In the genomic region with DNA sequence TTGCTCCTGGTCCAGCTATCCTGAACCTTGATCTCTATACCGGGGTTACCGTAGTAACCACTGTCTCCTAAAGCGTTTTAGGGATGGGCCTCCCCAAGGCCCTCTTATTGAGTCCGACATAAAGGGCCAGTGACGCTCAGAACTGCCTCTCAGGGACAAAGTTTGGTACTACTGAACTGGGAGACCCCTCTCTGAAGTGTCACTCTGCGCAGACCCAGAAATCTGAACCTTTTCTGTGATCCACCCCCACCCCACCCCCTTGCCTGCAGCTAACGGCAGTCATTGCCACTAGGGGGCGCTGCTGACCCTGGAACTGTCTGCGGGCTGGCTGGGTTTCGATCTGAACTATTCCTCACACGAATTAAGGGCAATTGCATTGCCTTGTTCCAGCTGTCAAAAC, we compare ENCODE assay signal across 8 mouse cellular contexts. TPM values are rescaled to one million over a fixed set of nuclear protein-coding genes. Genes with fewer than 3 reads are reported as not detected.
DNase-seq lines count a peak whose midpoint lies in the region; ATAC-seq and TF ChIP-seq lines count a peak whose summit lies in the region.

No protein-coding gene starts in this region.

- no peak overlapping the region; the same call in 1 of the 2 replicates for H3K9ac ChIP-seq in forebrain, embryonic 11.5 days (ENCODE audit: low read length)
- H3K9ac ChIP-seq in heart, embryonic 12.5 days = no peak overlapping the region
- no peak overlapping the region for H3K9ac ChIP-seq in kidney, embryonic 16.5 days (replicated peaks; ENCODE audit: low read length)
- no peak overlapping the region for H3K9ac ChIP-seq in limb, embryonic 11.5 days (ENCODE audit: low read length)
- no peak overlapping the region for H3K9ac ChIP-seq in midbrain, postnatal 0 days (replicated peaks; ENCODE audit: low read length, poor library complexity, severe bottlenecking)

- peak in 1 of 2 experiments; percentile 5 for DNase-seq in spleen, adult 2 months (ENCODE audit: low read depth in 1 of 2, low spot score in 2 of 2)
- DNase-seq in spleen, postnatal 4 days (ENCODE audit: low spot score in 2 of 2) = no peak
- DNase-seq in forebrain, embryonic 11.5 days (ENCODE audit: low spot score) = peak; percentile 95
- DNase-seq in limb, embryonic 11.5 days (ENCODE audit: low spot score) = peak; percentile 97
- DNase-seq in midbrain, postnatal 0 days (ENCODE audit: low spot score) = peak; percentile 80
- DNase-seq in testis, postnatal 14 days (ENCODE audit: low spot score) = peak; percentile 75

- H3K4me2 ChIP-seq in forebrain, embryonic 11.5 days (ENCODE audit: low read depth, low read length, severe bottlenecking) = peak overlapping the region; percentile 27; the same call in 1 of the 2 replicates
- H3K4me2 ChIP-seq in heart, embryonic 12.5 days = peak overlapping the region; percentile 41; the same call in 1 of the 2 replicates
- H3K4me2 ChIP-seq in kidney, embryonic 16.5 days (replicated peaks; ENCODE audit: low read depth, low read length) = peak overlapping the region; percentile 34
- H3K4me2 ChIP-seq in limb, embryonic 11.5 days (ENCODE audit: low read depth, severe bottlenecking) = peak overlapping the region; percentile 21
- no peak overlapping the region for H3K4me2 ChIP-seq in midbrain, postnatal 0 days (ENCODE audit: low read depth, low read length, poor library complexity, severe bottlenecking)

- peak; percentile 28; the same call in 1 of the 2 replicates for TF ChIP-seq CTCF in spleen, adult 2 months (IDR thresholded peaks at IDR 0.05; ENCODE audit: extremely low read depth, insufficient read depth, insufficient read length, insufficient replicate concordance)
- peak; percentile 92 for TF ChIP-seq CTCF in midbrain, postnatal 0 days (IDR thresholded peaks at IDR 0.05)

- H3K9me3 ChIP-seq in forebrain, embryonic 11.5 days (ENCODE audit: control insufficient read depth, low read length) = no peaks in the 10 kb centered on the region; the same call in 1 of the 2 replicates
- no peaks in the 10 kb centered on the region for H3K9me3 ChIP-seq in heart, embryonic 12.5 days (replicated peaks)
- H3K9me3 ChIP-seq in kidney, embryonic 16.5 days (ENCODE audit: low read length) = no peaks in the 10 kb centered on the region; the same call in 1 of the 2 replicates
- H3K9me3 ChIP-seq in limb, embryonic 11.5 days (ENCODE audit: control insufficient read depth, low read length) = peaks cover 3% of the 10 kb centered on the region; the same call in 1 of the 2 replicates
- no peaks in the 10 kb centered on the region for H3K9me3 ChIP-seq in midbrain, postnatal 0 days (ENCODE audit: low read length)

- no peaks in the 10 kb centered on the region for H3K27me3 ChIP-seq in spleen, adult 2 months (ENCODE audit: control insufficient read depth, insufficient read depth, low read length)
- no peaks in the 10 kb centered on the region for H3K27me3 ChIP-seq in forebrain, embryonic 11.5 days (ENCODE audit: control insufficient read depth, insufficient read depth, low read length)
- H3K27me3 ChIP-seq in heart, embryonic 12.5 days (replicated peaks) = peaks cover 32% of the 10 kb centered on the region
- H3K27me3 ChIP-seq in kidney, embryonic 16.5 days (ENCODE audit: insufficient read depth, low read length) = peaks cover 38% of the 10 kb centered on the region
- H3K27me3 ChIP-seq in limb, embryonic 11.5 days (ENCODE audit: control insufficient read depth, insufficient read depth, low read length) = no peaks in the 10 kb centered on the region
- H3K27me3 ChIP-seq in midbrain, postnatal 0 days (ENCODE audit: insufficient read depth, low read length) = peaks cover 8% of the 10 kb centered on the region; the same call in 1 of the 2 replicates

- 12% methylated on average over 11 of the region's 11 CpGs for WGBS in spleen, adult 2 months
- WGBS in forebrain, embryonic 11.5 days = 4% methylated on average over 11 of the region's 11 CpGs
- WGBS in heart, embryonic 12.5 days = 5% methylated on average over 11 of the region's 11 CpGs
- WGBS in kidney, embryonic 16.5 days = 5% methylated on average over 11 of the region's 11 CpGs
- 3% methylated on average over 11 of the region's 11 CpGs for WGBS in limb, embryonic 11.5 days
- WGBS in midbrain, postnatal 0 days = 3% methylated on average over 11 of the region's 11 CpGs

- no peak for TF ChIP-seq POLR2A in spleen, adult 2 months (IDR thresholded peaks at IDR 0.05; ENCODE audit: low read depth, low read length)

- no peaks in the 10 kb centered on the region for H3K4me1 ChIP-seq in spleen, adult 2 months (ENCODE audit: control insufficient read depth, insufficient read depth, insufficient read length)
- H3K4me1 ChIP-seq in forebrain, embryonic 11.5 days (replicated peaks; ENCODE audit: control insufficient read depth, insufficient read depth, low read length) = peaks cover 8% of the 10 kb centered on the region; the same call in 1 of the 2 replicates
- no peaks in the 10 kb centered on the region for H3K4me1 ChIP-seq in heart, embryonic 12.5 days (replicated peaks)
- H3K4me1 ChIP-seq in kidney, embryonic 16.5 days (ENCODE audit: insufficient read depth, low read length) = peaks cover 6% of the 10 kb centered on the region; the same call in 1 of the 2 replicates
- H3K4me1 ChIP-seq in limb, embryonic 11.5 days (ENCODE audit: control insufficient read depth, insufficient read depth, low read length) = peaks cover 6% of the 10 kb centered on the region; the same call in 1 of the 2 replicates
- no peaks in the 10 kb centered on the region for H3K4me1 ChIP-seq in midbrain, postnatal 0 days (ENCODE audit: insufficient read depth, low read length)

- peak; percentile 78 for ATAC-seq in forebrain, embryonic 11.5 days (replicated peaks; ENCODE audit: low FRiP score)
- peak; percentile 33; the same call in 1 of the 2 replicates for ATAC-seq in heart, embryonic 12.5 days (ENCODE audit: insufficient number of reproducible peaks, low FRiP score)
- peak; percentile 42; the same call in 1 of the 2 replicates for ATAC-seq in kidney, embryonic 16.5 days (ENCODE audit: low FRiP score, low TSS enrichment)
- peak; percentile 51; the same call in 1 of the 2 replicates for ATAC-seq in limb, embryonic 11.5 days (ENCODE audit: insufficient number of reproducible peaks, low FRiP score, low TSS enrichment, low read depth)
- ATAC-seq in midbrain, postnatal 0 days (ENCODE audit: low FRiP score) = peak; percentile 47; the same call in 1 of the 2 replicates

- H3K4me3 ChIP-seq in spleen, adult 2 months (ENCODE audit: extremely low read depth, insufficient read depth, insufficient read length) = no peak overlapping the region
- H3K4me3 ChIP-seq in forebrain, embryonic 11.5 days (ENCODE audit: low read depth, low read length) = no peak overlapping the region; the same call in 1 of the 2 replicates
- H3K4me3 ChIP-seq in heart, embryonic 12.5 days = no peak overlapping the region
- H3K4me3 ChIP-seq in kidney, embryonic 16.5 days (ENCODE audit: low read length) = no peak overlapping the region
- no peak overlapping the region for H3K4me3 ChIP-seq in limb, embryonic 11.5 days (ENCODE audit: low read depth, low read length)
- no peak overlapping the region for H3K4me3 ChIP-seq in midbrain, postnatal 0 days (ENCODE audit: low read depth, low read length)

- H3K27ac ChIP-seq in spleen, adult 2 months (ENCODE audit: insufficient read depth, low read length) = no peak overlapping the region
- H3K27ac ChIP-seq in forebrain, embryonic 11.5 days (ENCODE audit: low read depth, low read length) = no peak overlapping the region
- no peak overlapping the region for H3K27ac ChIP-seq in heart, embryonic 12.5 days (ENCODE audit: poor library complexity, severe bottlenecking)
- no peak overlapping the region for H3K27ac ChIP-seq in kidney, embryonic 16.5 days (ENCODE audit: low read length)
- no peak overlapping the region for H3K27ac ChIP-seq in limb, embryonic 11.5 days (replicated peaks; ENCODE audit: low read depth, low read length)
- H3K27ac ChIP-seq in midbrain, postnatal 0 days (ENCODE audit: low read depth, low read length) = no peak overlapping the region

- no peaks in the 10 kb centered on the region for H3K36me3 ChIP-seq in spleen, adult 2 months (ENCODE audit: control insufficient read depth, insufficient read depth, low read length)
- H3K36me3 ChIP-seq in forebrain, embryonic 11.5 days (ENCODE audit: control insufficient read depth, insufficient read depth, low read length) = no peaks in the 10 kb centered on the region
- H3K36me3 ChIP-seq in heart, embryonic 12.5 days = no peaks in the 10 kb centered on the region
- H3K36me3 ChIP-seq in kidney, embryonic 16.5 days (ENCODE audit: insufficient read depth, low read length) = no peaks in the 10 kb centered on the region
- H3K36me3 ChIP-seq in limb, embryonic 11.5 days (ENCODE audit: control insufficient read depth, insufficient read depth, low read length) = no peaks in the 10 kb centered on the region
- H3K36me3 ChIP-seq in midbrain, postnatal 0 days (ENCODE audit: insufficient read depth, low read length) = no peaks in the 10 kb centered on the region

RNA-seq across cellular contexts. Expression of a gene that starts 6.4 kb away (rescaled TPM):
- polyA plus RNA-seq in spleen, adult 2 months (2012; rRNA removed) = 0.84 and 2.1 TPM in 2 replicates
- polyA plus RNA-seq in forebrain, embryonic 11.5 days (2014; fragmentation: Nextera tagmentation; extraction: Ambion mirVana) = 21.3 and 26.1 TPM in 2 replicates
- polyA plus RNA-seq in heart, embryonic 12.5 days (2016; fragmentation: Nextera tagmentation; extraction: Ambion mirVana) = 3.4 and 3.6 TPM in 2 replicates
- 1.3 and 1.5 TPM in 2 replicates for polyA plus RNA-seq in kidney, embryonic 16.5 days (2015; fragmentation: Nextera tagmentation; extraction: Ambion mirVana)
- 34.6 and 38.6 TPM in 2 replicates for polyA plus RNA-seq in limb, embryonic 11.5 days (2014; fragmentation: Nextera tagmentation; extraction: Ambion mirVana)
- total RNA-seq in midbrain, postnatal 0 days (2014; rRNA removed) = 37.9 and 40.0 TPM in 2 replicates
- polyA plus RNA-seq in midbrain, postnatal 0 days (2015; fragmentation: Nextera tagmentation; extraction: Ambion mirVana) = 8.7 and 10.2 TPM in 2 replicates

Comparison
In these comparisons a context has a peak if more than half of its experiments do, and no peak if none do; other contexts are left out.
1. DNase-seq: peak in forebrain, embryonic 11.5 days (single experiment), limb, embryonic 11.5 days (single experiment), midbrain, postnatal 0 days (single experiment) and testis, postnatal 14 days (single experiment); none in spleen, postnatal 4 days (0 of 2).
2. Peak in every context shown above with its lines, with median percentiles within 50 percentile points of each other: ATAC-seq.